Mouse (Mus musculus): ENCODE measurements around the gene Pmvk.

- TF ChIP-seq CTCF (IDR thresholded peaks at IDR 0.05; ENCODE audit: insufficient read depth, low read length) (peak; percentile 89), POLR2A (IDR thresholded peaks at IDR 0.05; ENCODE audit: borderline replicate concordance, extremely low read depth, low read depth, low read length) (no peak; the same call in 1 of the 2 replicates)
Measured at GRCm38 (mm10) chr3:89449541-89449940, 4.8 kb upstream of the Pmvk start.

All from lung, adult 2 months (tissue).